In genomic region chr5:53162436-53162835, GRCm38 (mm10) we compare ENCODE assay signal across 16 mouse cellular contexts. TPM values are rescaled to one million over a fixed set of nuclear protein-coding genes. Genes with fewer than 3 reads are reported as not detected.
DNase-seq lines count a peak whose midpoint lies in the region; ATAC-seq and TF ChIP-seq lines count a peak whose summit lies in the region.
"Had no signal": no experiment of that assay in that cellular context is flagged by ENCODE, and none has a peak within 500 bp of the region (broad histone marks: within the 10 kb centered on the region; RNA-seq: fewer than 3 reads in every experiment).

No protein-coding gene starts in this region.

- H3K9me3 ChIP-seq in midbrain, postnatal 0 days (ENCODE audit: low read length), result no peaks in the 10 kb centered on the region
- H3K9me3 ChIP-seq: embryonic facial prominence, embryonic 13.5 days; hindbrain, embryonic 15.5 days had no signal

- DNase-seq in left cerebral cortex, adult 11 months (ENCODE audit: low spot score), result peak; percentile 61
- DNase-seq in left cerebral cortex, postnatal 10 days (ENCODE audit: extremely low spot score in 1 of 2, low spot score in 2 of 2), result no peak
- peak; percentile 63 to 66 for DNase-seq in cerebellum, postnatal 14 days
- peak; percentile 41 to 59 for DNase-seq in frontal cortex, postnatal 10 days (ENCODE audit: low spot score in 2 of 2)
- DNase-seq in midbrain, postnatal 0 days (ENCODE audit: low spot score), result no peak
- DNase-seq in kidney, adult 18-20 months, result no peak
- DNase-seq: heart, adult 18-20 months; heart, postnatal 10 days; lung, postnatal 36 days; thymus, adult 2 months had no signal

- intact Hi-C loops in left cerebral cortex, postnatal 10 days (cut with DNase I), result no loop called here

- H3K4me3 ChIP-seq in midbrain, postnatal 0 days (ENCODE audit: low read depth, low read length), result no peak overlapping the region
- H3K4me3 ChIP-seq: embryonic facial prominence, embryonic 13.5 days; hindbrain, embryonic 15.5 days; myocyte had no signal

- TF ChIP-seq CTCF in midbrain, postnatal 0 days (IDR thresholded peaks at IDR 0.05), result no peak

- no peaks in the 10 kb centered on the region for H3K36me3 ChIP-seq in midbrain, postnatal 0 days (ENCODE audit: insufficient read depth, low read length)
- H3K36me3 ChIP-seq: embryonic facial prominence, embryonic 13.5 days had no signal

- ATAC-seq in midbrain, postnatal 0 days (ENCODE audit: low FRiP score), result peak; percentile 35; the same call in 1 of the 2 replicates
- no peak for ATAC-seq in megakaryocyte progenitor cell, adult 5-6 weeks (replicated peaks; ENCODE audit: poor library complexity)
- ATAC-seq in megakaryocyte, adult 5-6 weeks (ENCODE audit: poor library complexity, severe bottlenecking), result no peak

- H3K4me2 ChIP-seq in midbrain, postnatal 0 days (ENCODE audit: low read depth, low read length, poor library complexity, severe bottlenecking), result no peak overlapping the region
- H3K4me2 ChIP-seq: embryonic facial prominence, embryonic 13.5 days; hindbrain, embryonic 15.5 days had no signal

- H3K27me3 ChIP-seq in midbrain, postnatal 0 days (ENCODE audit: insufficient read depth, low read length), result no peaks in the 10 kb centered on the region
- H3K27me3 ChIP-seq: embryonic facial prominence, embryonic 13.5 days; hindbrain, embryonic 15.5 days had no signal

- WGBS in midbrain, postnatal 0 days, result 85% methylated on average over 8 of the region's 8 CpGs

- H3K27ac ChIP-seq in midbrain, postnatal 0 days (ENCODE audit: low read depth, low read length), result no peak overlapping the region
- H3K27ac ChIP-seq: embryonic facial prominence, embryonic 13.5 days; hindbrain, embryonic 15.5 days; liver, embryonic 14.5 days had no signal

- H3K4me1 ChIP-seq in midbrain, postnatal 0 days (ENCODE audit: insufficient read depth, low read length), result no peaks in the 10 kb centered on the region
- H3K4me1 ChIP-seq: embryonic facial prominence, embryonic 13.5 days; hindbrain, embryonic 15.5 days had no signal

- H3K9ac ChIP-seq in midbrain, postnatal 0 days (replicated peaks; ENCODE audit: low read length, poor library complexity, severe bottlenecking), result no peak overlapping the region
- H3K9ac ChIP-seq: embryonic facial prominence, embryonic 13.5 days; hindbrain, embryonic 15.5 days; liver, embryonic 14.5 days had no signal

RNA-seq across cellular contexts. Expression of gene Sel1l3, which starts 51.3 kb away (rescaled TPM):
- 10 to 100 TPM; 67.3 to 76.5 TPM for total RNA-seq in left cerebral cortex, postnatal 10 days (2021)
- total RNA-seq in midbrain, postnatal 0 days (2014; rRNA removed), result 19.0 and 22.2 TPM in 2 replicates
- 4.7 TPM in 2 replicates for polyA plus RNA-seq in midbrain, postnatal 0 days (2015; fragmentation: Nextera tagmentation; extraction: Ambion mirVana)
- total RNA-seq in megakaryocyte progenitor cell, adult 5-6 weeks (2015), result not detected in 2 replicates
- 0.03 TPM in 1 of 2 replicates, not detected in the other for total RNA-seq in megakaryocyte progenitor cell, adult 5-6 weeks (2017)
- total RNA-seq in megakaryocyte, adult 5-6 weeks (2015), result 0.04 TPM in 1 of 2 replicates, not detected in the other
- 0.04 TPM in 1 of 2 replicates, not detected in the other for total RNA-seq in megakaryocyte, adult 5-6 weeks (2017)

Comparison
In these comparisons a context has a peak if more than half of its experiments do, and no peak if none do; other contexts are left out.
1. DNase-seq: peak in left cerebral cortex, adult 11 months (single experiment), cerebellum, postnatal 14 days (2 of 2) and frontal cortex, postnatal 10 days (2 of 2); none in left cerebral cortex, postnatal 10 days (0 of 2), midbrain, postnatal 0 days (single experiment) and kidney, adult 18-20 months (single experiment).
2. RNA of gene Sel1l3, which starts 51.3 kb away (total RNA-seq): 67.3 to 76.5 TPM in left cerebral cortex, postnatal 10 days and 19.0 to 22.2 TPM in midbrain, postnatal 0 days; 0.04 TPM in megakaryocyte, adult 5-6 weeks and 0.03 TPM in megakaryocyte progenitor cell, adult 5-6 weeks; every median in the first group is over 10 times any median in the second.